Mouse (Mus musculus) MEL (cell line): ENCODE measurements at regions not wholly inside any gene's neighbourhood (a gene's known extent, or its start where the extent isn't known, plus 50 kb on each side); places are given as distances from the start of the nearest gene placed in this dataset.

Experiments
- DNase-seq: peaks from one replicate; pipeline ENCODE4 v3.0.0; 2011; ENCODE audit warnings: low read depth, low spot score
- H3K27ac ChIP-seq: 2 replicates; pipeline ENCODE4 v1.5.1; 2012; ENCODE audit warnings: low read depth, mild to moderate bottlenecking, control low read depth, low read length, moderate library complexity; ENCODE audit not compliant: control insufficient read depth
- H3K27me3 ChIP-seq, 2 experiments: fragments of 150-350 bp in 1 of 2; sonication (generic) in 1 of 2; 2 replicates each; pipeline ENCODE4 v1.6.1; 2012; ENCODE audit warnings: low read length in 2 of 2, mild to moderate bottlenecking in 2 of 2, improper control_type of control experiment in 1 of 2, moderate library complexity in 1 of 2; ENCODE audit not compliant: insufficient read depth in 2 of 2, control insufficient read depth in 1 of 2
- H3K36me3 ChIP-seq, 2 experiments: 2 replicates each; pipeline ENCODE4 v1.6.1; 2012 to 2014; ENCODE audit warnings: low read length in 2 of 2, improper control_type of control experiment in 1 of 2, inconsistent platforms in 1 of 2, mild to moderate bottlenecking in 1 of 2; ENCODE audit not compliant: insufficient read depth in 2 of 2, control insufficient read depth in 1 of 2
- H3K4me1 ChIP-seq, 2 experiments: fragments of 150-350 bp in 1 of 2; sonication (generic) in 1 of 2; 2 replicates each; pipeline ENCODE4 v1.6.1; 2012; ENCODE audit warnings: low read length in 2 of 2, improper control_type of control experiment in 1 of 2, mild to moderate bottlenecking in 1 of 2; ENCODE audit not compliant: insufficient read depth in 2 of 2, control insufficient read depth in 1 of 2
- H3K4me3 ChIP-seq, 2 experiments: fragments of 150-350 bp in 1 of 2; sonication (generic) in 1 of 2; 2 replicates each; pipeline ENCODE4 v1.5.1; 2012; ENCODE audit warnings: low read depth in 2 of 2, low read length in 2 of 2, mild to moderate bottlenecking in 2 of 2, moderate library complexity in 2 of 2, control low read depth in 1 of 2, improper control_type of control experiment in 1 of 2; ENCODE audit not compliant: control insufficient read depth in 1 of 2, insufficient read depth in 1 of 2
- H3K79me2 ChIP-seq: 2 replicates; pipeline ENCODE4 v1.6.1; 2012; ENCODE audit warnings: mild to moderate bottlenecking, low read length, moderate library complexity; ENCODE audit not compliant: control insufficient read depth, poor library complexity, insufficient read depth
- H3K9ac ChIP-seq: 2 replicates; pipeline ENCODE4 v1.6.1; 2012; ENCODE audit warnings: low read depth, mild to moderate bottlenecking, control low read depth, low read length, moderate library complexity; ENCODE audit not compliant: control insufficient read depth, poor library complexity, severe bottlenecking
- H3K9me3 ChIP-seq: fragments of 150-350 bp; sonication (generic); replicated peaks from 2 replicates; pipeline ENCODE4 v1.6.1; 2012; ENCODE audit warnings: mild to moderate bottlenecking, low read length, improper control_type of control experiment, moderate library complexity; ENCODE audit not compliant: insufficient read depth
- BHLHE40 ChIP-seq: IDR thresholded peaks from 2 replicates; pipeline ENCODE4 v1.6.1; 2012; ENCODE audit warnings: low read depth, mild to moderate bottlenecking, inconsistent platforms, low read length, improper control_type of control experiment, borderline replicate concordance
- CTCF ChIP-seq, 3 experiments: IDR thresholded peaks in 2 of 3; conservative IDR thresholded peaks in 1 of 3; 2 replicates each; pipeline ENCODE4 v1.5.1; 2011 to 2012; ENCODE audit warnings: low read length in 3 of 3, low read depth in 2 of 3, mild to moderate bottlenecking in 2 of 3, improper control_type of control experiment in 1 of 3, inconsistent platforms in 1 of 3, mixed read lengths in 1 of 3, moderate library complexity in 1 of 3; ENCODE audit not compliant: control insufficient read depth in 1 of 3, insufficient read depth in 1 of 3, poor library complexity in 1 of 3, severe bottlenecking in 1 of 3
- E2F4 ChIP-seq: IDR thresholded peaks from 2 replicates; pipeline ENCODE4 v1.6.1; 2011; ENCODE audit warnings: low read depth, low read length, improper control_type of control experiment, borderline replicate concordance
- EP300 ChIP-seq, 2 experiments: IDR thresholded peaks; 2 replicates each; pipeline ENCODE4 v1.6.1; 2011; ENCODE audit warnings: improper control_type of control experiment in 2 of 2, low read length in 2 of 2, low read depth in 1 of 2, mild to moderate bottlenecking in 1 of 2
- GATA1 ChIP-seq: IDR thresholded peaks from 2 replicates; pipeline ENCODE4 v1.6.1; 2011; ENCODE audit warnings: low read depth, low read length, improper control_type of control experiment
- JUND ChIP-seq: IDR thresholded peaks from 2 replicates; pipeline ENCODE4 v1.6.1; 2011; ENCODE audit warnings: low read depth, mild to moderate bottlenecking, improper control_type of control experiment, low read length
- KAT2A ChIP-seq: conservative IDR thresholded peaks from 2 replicates; pipeline ENCODE4 v1.6.1; 2012; ENCODE audit warnings: low read depth, low read length, improper control_type of control experiment, inconsistent platforms
- MAX ChIP-seq: IDR thresholded peaks from 2 replicates; pipeline ENCODE4 v1.6.1; 2011; ENCODE audit warnings: low read length, improper control_type of control experiment
- MEF2A ChIP-seq: IDR thresholded peaks from 2 replicates; pipeline ENCODE4 v1.6.1; 2014; ENCODE audit warnings: low read depth, mild to moderate bottlenecking, inconsistent platforms, low read length, improper control_type of control experiment; ENCODE audit not compliant: poor library complexity, insufficient replicate concordance, severe bottlenecking; ENCODE audit errors: extremely low read depth
- MYC ChIP-seq: IDR thresholded peaks from 2 replicates; pipeline ENCODE4 v1.6.1; 2011; ENCODE audit warnings: low read depth, mild to moderate bottlenecking, low read length, improper control_type of control experiment, moderate library complexity
- NRF1 ChIP-seq: IDR thresholded peaks from 2 replicates; pipeline ENCODE4 v1.6.1; 2014; ENCODE audit warnings: low read depth, mild to moderate bottlenecking, inconsistent platforms, low read length, improper control_type of control experiment, moderate library complexity; ENCODE audit not compliant: poor library complexity, insufficient read depth, severe bottlenecking
- SIN3A ChIP-seq: IDR thresholded peaks from 2 replicates; pipeline ENCODE4 v1.6.1; 2012; ENCODE audit warnings: low read length, improper control_type of control experiment, inconsistent platforms
- UBTF ChIP-seq: IDR thresholded peaks from 2 replicates; pipeline ENCODE4 v1.6.1; 2012; ENCODE audit warnings: low read depth, mild to moderate bottlenecking, inconsistent platforms, low read length, improper control_type of control experiment, moderate library complexity, borderline replicate concordance; ENCODE audit not compliant: insufficient read depth
- USF1 ChIP-seq: IDR thresholded peaks from 2 replicates; pipeline ENCODE4 v1.6.1; 2014; ENCODE audit warnings: low read depth, mild to moderate bottlenecking, inconsistent platforms, low read length, improper control_type of control experiment, moderate library complexity
- ZKSCAN1 ChIP-seq: IDR thresholded peaks from 2 replicates; pipeline ENCODE4 v1.6.1; 2012; ENCODE audit warnings: low read depth, mild to moderate bottlenecking, inconsistent platforms, low read length, improper control_type of control experiment, moderate library complexity
- ZNF384 ChIP-seq: IDR thresholded peaks from 2 replicates; pipeline ENCODE4 v1.6.1; 2012; ENCODE audit warnings: low read depth, mild to moderate bottlenecking, inconsistent platforms, low read length, improper control_type of control experiment

DNA sequence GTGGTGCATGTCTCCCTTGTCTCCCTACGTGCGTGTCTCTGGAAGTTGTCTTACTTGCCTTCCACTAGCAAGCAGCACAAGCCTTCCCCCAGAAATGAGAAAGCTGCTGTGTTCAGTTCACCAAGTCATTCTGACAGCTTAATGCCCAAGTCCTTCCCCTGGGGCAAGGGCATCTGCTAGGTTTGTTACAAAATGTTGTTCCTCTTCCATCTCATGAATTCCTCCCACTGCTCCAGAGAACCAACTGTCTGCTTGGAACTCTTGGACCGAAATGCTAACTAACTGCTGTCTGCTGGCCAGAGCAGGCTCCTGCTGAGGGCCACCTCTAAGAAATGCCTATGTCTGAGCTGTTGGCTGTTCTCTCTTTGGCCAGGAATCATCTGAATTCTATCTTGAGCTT lies 79.3 kb upstream of the Spon1 start:
- H3K27ac ChIP-seq, result no peak overlapping the region
- H3K4me1 ChIP-seq, result no peaks in the 10 kb centered on the region
- no peaks in the 10 kb centered on the region for H3K79me2 ChIP-seq
- TF ChIP-seq EP300 (IDR thresholded peaks at IDR 0.05; ENCODE audit: low read depth in 1 of 2, low read length in 2 of 2), result no peak
- TF ChIP-seq JUND, result no peak
- no peak for TF ChIP-seq BHLHE40
- H3K36me3 ChIP-seq, result no peaks in the 10 kb centered on the region
- no peaks in the 10 kb centered on the region for H3K9me3 ChIP-seq
- no peak overlapping the region for H3K9ac ChIP-seq
- no peak overlapping the region for H3K4me3 ChIP-seq
- no peak for DNase-seq
- H3K27me3 ChIP-seq, result no peaks in the 10 kb centered on the region

DNA sequence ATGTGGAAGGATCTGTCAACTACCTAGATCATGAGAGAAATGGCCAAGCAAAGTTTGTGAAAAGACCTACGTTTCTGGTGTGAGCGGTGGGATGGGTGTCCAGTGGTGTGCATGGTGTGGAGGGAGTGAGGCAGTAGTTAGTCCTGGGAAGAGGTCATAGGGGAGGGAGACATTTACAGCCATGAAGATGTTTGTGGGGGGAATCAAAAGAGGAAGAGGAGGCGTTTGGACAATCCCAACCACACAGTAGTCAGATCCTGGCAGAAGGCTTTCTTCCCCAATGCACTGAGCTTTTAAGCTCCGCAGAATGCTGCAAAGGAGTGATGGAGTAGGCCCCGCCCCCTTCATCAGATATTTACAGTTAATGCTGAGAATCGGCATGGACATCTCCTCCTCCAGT lies 78.2 kb upstream of the Spon1 start:
- Histone ChIP-seq H3K9ac (no peak overlapping the region), H3K36me3 (no peaks in the 10 kb centered on the region), H3K9me3 (no peaks in the 10 kb centered on the region), H3K27me3 (no peaks in the 10 kb centered on the region), H3K4me3 (no peak overlapping the region), H3K27ac (no peak overlapping the region), H3K79me2 (no peaks in the 10 kb centered on the region), H3K4me1 (no peaks in the 10 kb centered on the region)
- TF ChIP-seq NRF1 (no peak), SIN3A (no peak), UBTF (no peak), ZNF384 (no peak), CTCF (IDR thresholded peaks at IDR 0.05 in 2 of 3, conservative IDR thresholded peaks at IDR 0.05 in 1 of 3; ENCODE audit: control insufficient read depth in 1 of 3, insufficient read depth in 1 of 3, low read depth in 2 of 3, low read length in 3 of 3, poor library complexity in 1 of 3, severe bottlenecking in 1 of 3) (no peak), MYC (no peak), USF1 (no peak), E2F4 (no peak), MEF2A (no peak), ZKSCAN1 (no peak), MAX (no peak), JUND (no peak), GATA1 (no peak)
- TF ChIP-seq, all 39 proteins: peak for 0
- DNase-seq, result no peak

DNA sequence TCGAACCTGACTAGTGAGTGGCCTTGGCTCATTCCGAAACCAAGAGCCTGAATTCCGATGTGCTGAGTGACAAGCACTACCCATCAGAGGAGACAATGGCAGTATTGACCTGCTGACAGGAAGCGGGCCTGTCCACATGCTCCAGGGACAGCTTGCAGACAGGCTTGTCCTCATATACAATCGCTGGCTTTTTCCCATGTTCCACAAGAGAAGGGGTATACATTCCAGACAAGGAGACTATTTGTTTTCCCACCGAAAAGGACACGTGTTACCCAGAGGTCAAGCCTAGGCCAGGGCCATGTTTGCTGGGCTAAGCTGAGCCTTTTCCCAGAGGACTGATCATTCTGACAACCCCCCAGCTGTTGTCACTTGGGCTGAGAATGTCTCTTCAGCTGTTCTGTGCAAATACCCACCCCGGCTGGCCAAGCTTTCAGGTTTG lies 77.5 kb upstream of the Spon1 start:
- no peaks in the 10 kb centered on the region for H3K9me3 ChIP-seq
- DNase-seq, result no peak
- no peak overlapping the region for H3K9ac ChIP-seq
- no peak overlapping the region for H3K27ac ChIP-seq
- H3K79me2 ChIP-seq, result no peaks in the 10 kb centered on the region
- H3K36me3 ChIP-seq, result no peaks in the 10 kb centered on the region
- no peaks in the 10 kb centered on the region for H3K27me3 ChIP-seq
- TF ChIP-seq KAT2A, result no peak
- no peak overlapping the region for H3K4me3 ChIP-seq
- H3K4me1 ChIP-seq, result no peaks in the 10 kb centered on the region
